Mouse (Mus musculus): ENCODE data around the gene Ppia.

DNA sequence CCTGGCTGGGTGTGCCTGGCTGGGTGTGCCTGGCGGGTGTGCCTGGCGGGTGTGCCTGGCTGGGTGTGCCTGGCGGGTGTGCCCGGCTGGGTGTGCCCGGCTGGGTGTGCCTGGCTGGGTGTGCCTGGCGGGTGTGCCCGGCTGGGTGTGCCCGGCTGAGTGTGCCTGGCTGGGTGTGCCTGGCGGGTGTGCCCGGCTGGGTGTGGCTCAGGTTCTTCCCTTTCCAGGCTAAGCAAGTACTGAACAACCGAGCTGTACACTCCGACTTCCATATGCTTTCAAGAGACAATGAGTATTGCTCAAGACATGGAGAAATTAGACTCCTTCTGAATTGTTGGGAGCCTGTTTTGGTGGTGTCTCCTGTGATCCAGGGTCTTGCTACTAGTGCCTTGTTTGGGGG lies 2.0 kb upstream of the Ppia start:
- TF ChIP-seq CTCF (IDR thresholded peaks at IDR 0.05; ENCODE audit: low read depth, low read length) (no peak), POLR2A (IDR thresholded peaks at IDR 0.05; ENCODE audit: insufficient read depth, low read length) (no peak), EP300 (IDR thresholded peaks at IDR 0.05; ENCODE audit: insufficient read depth, low read depth, low read length) (no peak)

Data from ES-Bruce4 (cell line).